Mouse (Mus musculus) embryonic stem cell, embryonic (primary cell): Measurements from ENCODE around the gene 1700024G13Rik.

Experiments
- CTCF ChIA-PET, 4 experiments: fragments of 300-600 bp in 2 of 4; fragments of 350-600 bp in 2 of 4; sonication (Branson Sonifier 250); formaldehyde crosslinking; loops; one replicate each; lab custom pipeline; 2022; ENCODE audit warnings: inconsistent platforms in 2 of 4; lab: Charles Lee
- POLR2A ChIA-PET, 4 experiments: fragments of 300-600 bp in 2 of 4; fragments of 350-600 bp in 2 of 4; sonication (Branson Sonifier 250); formaldehyde crosslinking; loops; one replicate each; lab custom pipeline; 2022; ENCODE audit warnings: antibody characterized with exemption in 4 of 4, inconsistent platforms in 1 of 4; lab: Charles Lee

The 1700024G13Rik gene

DNA sequence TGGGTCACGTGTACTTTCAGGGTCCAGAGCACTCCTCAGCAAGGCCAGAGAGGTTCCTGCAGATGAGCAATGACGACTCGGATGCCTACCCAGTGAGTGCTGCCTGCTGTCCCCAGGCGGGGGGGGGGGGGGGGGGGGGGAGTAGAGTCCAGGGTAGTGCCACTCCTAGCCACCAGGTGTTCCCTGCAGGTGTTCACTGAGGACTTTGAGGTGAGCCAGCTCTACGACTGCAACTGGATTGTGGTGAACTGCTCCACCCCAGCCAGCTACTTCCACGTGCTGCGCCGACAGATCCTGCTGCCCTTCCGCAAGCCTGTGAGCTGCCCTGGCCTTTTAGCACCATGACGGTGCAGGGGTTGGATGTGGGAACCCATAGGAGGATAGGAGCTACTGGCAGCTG is 43.5 kb downstream of the 1700024G13Rik start:
- CTCF ChIA-PET = interaction anchor here in 2 of 4 experiments (0.6 to 0.7 kb wide), 3 partner anchors 20 to 202 kb away, joined by 4 to 10 read pairs (median 4); no protein-coding TSS in a partner anchor

DNA sequence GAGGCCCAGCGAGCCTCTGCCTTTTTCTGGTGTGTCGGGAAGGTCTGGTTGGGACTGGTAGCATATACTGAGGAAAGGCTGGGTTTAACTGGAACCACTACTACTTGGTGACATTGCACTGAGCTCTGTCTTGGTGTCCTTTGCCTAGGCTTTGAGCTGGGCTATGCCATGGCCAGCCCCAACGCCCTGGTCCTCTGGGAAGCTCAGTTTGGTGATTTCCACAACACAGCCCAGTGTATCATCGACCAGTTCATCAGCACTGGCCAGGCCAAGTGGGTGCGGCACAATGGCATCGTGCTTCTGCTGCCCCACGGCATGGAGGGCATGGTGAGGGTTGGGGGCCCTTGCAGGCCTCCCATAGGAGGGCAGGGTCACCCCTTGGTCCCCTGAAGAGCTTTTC is 44.0 kb downstream of the 1700024G13Rik start:
- ChIA-PET POLR2A (interaction anchor here in 2 of 4 experiments (0.9 to 3.1 kb wide), 9 partner anchors 9 to 38 kb away, joined by 3 to 13 read pairs (median 6); no protein-coding TSS in a partner anchor), CTCF (no interaction called here)

More for the DNA sequence above, 43.5 kb downstream of the 1700024G13Rik start:
- POLR2A ChIA-PET = interaction anchor here in 2 of 4 experiments (0.7 to 2.4 kb wide), 10 partner anchors 9 to 38 kb away, joined by 3 to 11 read pairs (median 5); no protein-coding TSS in a partner anchor

DNA sequence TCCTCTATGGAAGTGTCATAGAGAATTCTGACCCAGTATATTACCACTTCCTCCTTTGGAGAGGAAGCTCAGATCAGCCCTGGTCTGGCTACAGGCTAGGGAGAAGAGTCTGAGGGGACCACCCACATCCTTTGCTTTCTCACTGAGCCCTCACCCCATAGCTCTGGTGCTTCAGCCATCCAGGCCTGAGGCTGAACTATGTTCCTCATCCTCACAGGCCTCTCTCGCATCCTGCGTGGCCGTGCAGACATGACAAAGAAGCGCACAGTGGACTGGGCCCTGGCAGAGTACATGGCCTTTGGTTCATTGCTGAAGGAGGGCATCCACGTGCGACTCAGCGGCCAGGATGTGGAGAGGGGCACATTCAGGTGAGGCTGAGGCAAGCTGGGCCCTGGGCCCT is 46.4 kb downstream of the 1700024G13Rik start:
- POLR2A ChIA-PET = interaction anchor here in 2 of 4 experiments (1.1 to 3.1 kb wide), 8 partner anchors 9 to 173 kb away, joined by 3 to 13 read pairs (median 8); no protein-coding TSS in a partner anchor
- CTCF ChIA-PET = interaction anchor here in 1 of 4 experiments (0.7 to 1.1 kb wide), 2 partner anchors 10 to 13 kb away, joined by 3 read pairs; no protein-coding TSS in a partner anchor

DNA sequence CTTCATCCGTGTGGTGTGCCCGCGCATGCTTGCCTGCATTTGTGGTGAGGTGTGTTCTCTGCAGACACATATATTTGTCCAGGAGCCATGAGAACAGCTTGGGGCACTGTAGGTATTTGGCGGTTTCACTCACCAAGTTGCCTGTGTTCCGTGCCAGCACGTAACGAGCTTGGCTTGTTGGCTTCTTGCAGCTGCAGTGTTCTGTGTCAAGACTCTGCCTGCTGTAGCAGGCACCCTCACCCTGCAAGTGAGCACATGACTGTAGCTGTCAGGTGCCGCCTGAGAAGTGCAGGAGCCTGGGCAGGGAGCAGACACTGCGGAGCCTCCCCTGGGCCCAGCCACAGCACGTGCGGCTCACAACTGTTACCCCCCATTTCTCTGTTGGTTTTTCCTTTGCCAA is 51.6 kb downstream of the 1700024G13Rik start:
- ChIA-PET POLR2A (interaction anchor here in 3 of 4 experiments (0.6 to 2.1 kb wide), 15 partner anchors 8 to 230 kb away, joined by 3 to 11 read pairs (median 4); no protein-coding TSS in a partner anchor), CTCF (interaction anchor here in 1 of 4 experiments (0.6 kb wide), 1 partner anchor 19 kb away, joined by 3 read pairs; no protein-coding TSS in a partner anchor)

DNA sequence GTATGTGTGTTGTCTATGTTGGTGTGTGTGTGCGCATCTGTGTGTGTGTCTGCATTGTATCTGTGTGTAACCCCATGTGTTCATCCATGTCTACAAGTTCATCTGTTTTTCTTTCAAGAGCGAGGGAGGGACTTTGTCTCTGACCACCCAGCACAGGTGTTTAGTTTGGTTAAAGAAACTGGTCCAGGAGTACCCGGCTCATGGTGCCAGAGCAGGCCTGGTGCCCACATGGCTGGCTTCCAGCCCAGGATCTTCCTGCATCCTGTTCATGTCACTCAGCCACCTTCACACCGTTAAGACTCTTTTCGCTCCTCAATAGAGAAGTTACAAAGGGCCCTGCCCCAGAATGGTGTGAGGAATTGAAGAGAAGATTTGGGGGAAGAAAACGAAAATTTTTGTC is 52.2 kb downstream of the 1700024G13Rik start:
- ChIA-PET POLR2A (interaction anchor here in 2 of 4 experiments (0.6 to 2.1 kb wide), 10 partner anchors 8 to 229 kb away, joined by 3 to 11 read pairs (median 5); no protein-coding TSS in a partner anchor), CTCF (interaction anchor here in 1 of 4 experiments (0.6 kb wide), 2 partner anchors 19 to 199 kb away, joined by 3 to 4 read pairs; no protein-coding TSS in a partner anchor)

DNA sequence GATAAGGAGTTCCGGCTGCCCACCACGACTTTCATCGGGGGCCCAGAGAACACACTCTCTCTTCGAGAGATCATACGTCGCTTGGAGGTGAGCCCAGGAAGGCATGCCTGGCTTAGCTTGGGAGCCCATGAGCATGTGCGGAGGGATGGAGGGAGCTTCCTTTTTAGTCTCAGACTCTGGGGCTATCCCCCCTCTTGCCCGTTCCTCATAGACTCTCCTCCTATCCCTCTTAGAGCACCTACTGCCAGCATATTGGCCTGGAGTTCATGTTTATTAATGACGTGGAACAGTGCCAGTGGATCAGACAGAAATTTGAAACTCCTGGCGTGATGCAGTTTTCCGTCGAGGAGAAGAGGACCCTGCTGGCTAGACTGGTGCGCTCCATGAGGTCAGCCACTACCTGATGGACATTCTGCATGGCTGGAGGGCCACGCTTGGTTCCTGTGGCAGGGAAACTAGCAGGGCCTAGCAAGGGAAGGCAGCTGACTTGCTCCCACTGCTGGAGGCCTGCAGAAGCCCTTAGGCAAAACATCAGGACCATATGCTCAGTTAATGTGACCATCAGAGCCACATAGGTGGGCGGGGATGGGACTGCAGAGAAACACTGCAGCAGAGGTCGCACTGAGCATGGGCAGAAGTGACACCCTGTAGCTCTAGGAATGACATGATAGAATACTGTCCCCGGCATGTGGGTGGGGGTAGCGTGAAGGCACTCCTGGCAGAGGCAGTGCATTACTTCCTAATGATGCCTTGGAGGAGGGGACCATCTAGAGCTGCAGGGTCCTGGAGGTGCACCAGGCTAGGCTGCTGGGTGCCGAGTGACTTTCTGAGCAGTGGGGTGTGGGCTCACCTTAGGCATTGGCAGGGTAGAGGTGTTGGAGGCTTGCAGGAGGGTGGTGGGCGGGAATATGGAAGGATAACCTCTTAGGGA is 55.4 kb downstream of the 1700024G13Rik start:
- POLR2A ChIA-PET = interaction anchor here in 2 of 4 experiments (0.6 to 3.6 kb wide), 9 partner anchors 10 to 239 kb away, joined by 3 to 15 read pairs (median 3); partner anchors contain the start of gene Ogdhl (in 1 of the 2)
- CTCF ChIA-PET = interaction anchor here in 2 of 4 experiments (1.1 to 1.2 kb wide), 3 partner anchors 15 to 23 kb away, joined by 3 to 4 read pairs (median 3); no protein-coding TSS in a partner anchor

DNA sequence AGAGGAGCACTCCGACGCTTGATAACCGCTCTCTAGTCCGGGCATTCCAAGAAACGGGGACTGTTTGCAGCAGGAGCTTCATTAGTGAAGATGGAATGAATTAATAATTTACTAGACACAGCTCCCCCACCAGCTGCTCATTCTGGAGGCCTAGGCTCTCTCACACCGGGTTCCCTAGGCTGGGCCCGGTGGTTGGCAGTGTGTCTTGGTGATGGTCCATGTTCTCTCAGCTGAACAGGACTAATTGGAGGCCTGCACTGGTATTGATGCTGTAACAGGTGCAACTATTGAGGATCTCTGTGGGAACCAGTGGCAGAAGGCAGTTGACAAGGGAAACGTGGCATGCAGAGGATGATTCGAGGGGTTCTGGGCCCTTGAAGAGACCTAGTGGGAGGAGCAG is 60.8 kb downstream of the 1700024G13Rik start:
- CTCF ChIA-PET = interaction anchor here in 1 of 4 experiments (0.5 to 0.6 kb wide), 2 partner anchors 61 to 373 kb away, joined by 3 read pairs; no protein-coding TSS in a partner anchor
- POLR2A ChIA-PET = interaction anchor here in 3 of 4 experiments (0.9 to 2.8 kb wide), 7 partner anchors 10 to 125 kb away, joined by 3 to 22 read pairs (median 4); partner anchors contain the start of genes Parg (in 1 of the 3) and Timm23 (in 1 of the 3)
